Mouse (Mus musculus) 416B (cell line): ENCODE measurements around the gene Prom1.

ENCODE experiments used
- DNase-seq: peaks from one replicate; pipeline ENCODE4 v3.0.0; 2011; ENCODE audit warnings: low read depth

The Prom1 gene

DNA sequence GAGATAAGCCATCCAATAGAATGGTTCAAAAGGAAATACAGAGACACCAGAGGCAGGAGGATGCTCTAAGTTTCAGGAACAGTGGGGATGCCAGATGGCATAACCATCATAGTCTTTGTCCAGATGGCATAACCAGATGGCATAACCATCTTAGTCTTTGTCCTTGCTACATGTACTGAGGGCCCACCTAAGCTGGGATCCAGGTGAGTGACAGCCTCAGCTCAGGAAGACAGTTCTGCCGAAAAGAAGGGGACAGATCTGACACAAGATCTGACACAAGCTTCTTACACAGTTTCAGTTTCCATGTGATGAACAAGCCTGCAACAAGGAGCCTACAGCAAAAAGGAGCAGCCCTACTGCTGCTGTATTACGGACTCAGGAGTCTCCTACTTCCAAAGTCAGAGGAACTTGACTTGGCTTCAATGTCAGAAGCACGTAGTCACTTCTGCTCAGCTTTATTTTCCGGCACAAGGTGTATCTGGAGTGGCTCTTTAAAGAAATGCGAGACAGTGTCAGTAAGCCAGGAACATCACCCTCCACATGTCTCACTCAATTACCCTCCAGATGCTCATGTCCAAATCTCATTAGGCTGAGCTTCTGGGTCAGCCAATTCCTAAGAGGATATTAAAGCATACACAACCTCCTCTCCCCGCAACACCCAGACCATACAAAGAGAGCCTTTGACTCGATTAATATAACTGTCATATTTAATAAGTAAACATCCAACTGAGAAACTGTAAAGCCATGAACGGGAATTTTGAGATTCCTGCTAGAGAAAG, 21.4 kb downstream of the Prom1 start:
- no peak for DNase-seq

GRCm38 (mm10) chr5:44075432-44075831, 26.4 kb downstream of the Prom1 start:
- DNase-seq = peak; percentile 6

DNA sequence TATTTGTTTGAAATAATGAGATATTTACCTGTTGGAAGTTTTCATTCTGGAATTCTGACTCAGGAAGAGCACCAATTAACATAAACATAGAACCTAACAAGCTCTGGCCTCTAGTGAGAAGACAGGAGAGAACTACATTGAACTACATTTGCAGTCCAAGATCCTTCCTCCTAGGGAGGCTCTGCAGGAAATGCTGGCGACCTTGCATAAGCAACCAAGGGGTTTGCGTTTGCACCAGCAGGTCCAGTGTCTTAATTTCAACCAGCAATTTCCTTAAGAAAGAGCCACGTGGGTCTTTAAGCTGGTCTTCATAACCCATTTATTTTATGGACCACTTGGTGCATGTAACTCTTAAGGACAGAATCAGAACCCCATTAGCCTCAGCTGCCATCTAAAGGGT, 28.2 kb downstream of the Prom1 start:
- DNase-seq = no peak

- no peak for DNase-seq
Measured at GRCm38 (mm10) chr5:44070529-44071133, 31.2 kb downstream of the Prom1 start.

DNA sequence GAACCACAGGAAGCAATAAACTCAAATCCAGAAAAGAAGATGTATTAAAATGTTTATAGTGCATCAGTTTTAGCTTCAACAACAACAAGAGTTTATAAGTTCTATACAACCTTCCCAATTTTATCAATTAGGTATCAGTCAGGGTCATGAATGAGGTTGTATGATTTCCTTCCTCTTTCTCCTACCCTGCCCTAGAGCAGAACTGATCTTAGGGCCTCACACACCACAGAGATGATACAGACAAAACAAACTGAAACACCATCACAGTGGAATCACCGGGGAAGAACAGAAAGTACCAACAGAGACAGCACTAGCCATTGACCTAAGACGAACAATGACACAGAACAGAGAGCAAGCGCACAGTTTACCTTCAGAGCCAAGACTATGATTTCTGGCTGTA, 43.6 kb downstream of the Prom1 start:
- no peak for DNase-seq

DNA sequence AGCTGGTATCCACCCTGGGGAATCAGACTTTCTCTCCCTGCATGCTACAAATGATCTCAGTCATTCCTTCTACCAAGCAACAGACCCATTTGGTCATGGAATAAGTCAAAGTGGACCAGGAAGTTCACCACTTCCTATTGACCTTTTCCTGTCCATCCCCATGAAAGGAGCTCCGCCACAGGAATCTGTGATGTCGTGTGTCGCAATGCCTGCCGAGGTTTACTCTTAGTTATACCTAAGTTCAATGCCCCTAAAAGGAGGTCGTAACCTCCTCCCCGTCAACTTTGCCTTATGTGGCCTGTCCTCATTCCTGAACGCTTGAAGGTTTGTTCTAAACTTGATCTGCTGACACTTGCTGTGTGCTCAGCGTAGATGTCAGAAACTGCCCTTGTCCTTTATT, 51.6 kb downstream of the Prom1 start:
- DNase-seq = peak; percentile 3

DNA sequence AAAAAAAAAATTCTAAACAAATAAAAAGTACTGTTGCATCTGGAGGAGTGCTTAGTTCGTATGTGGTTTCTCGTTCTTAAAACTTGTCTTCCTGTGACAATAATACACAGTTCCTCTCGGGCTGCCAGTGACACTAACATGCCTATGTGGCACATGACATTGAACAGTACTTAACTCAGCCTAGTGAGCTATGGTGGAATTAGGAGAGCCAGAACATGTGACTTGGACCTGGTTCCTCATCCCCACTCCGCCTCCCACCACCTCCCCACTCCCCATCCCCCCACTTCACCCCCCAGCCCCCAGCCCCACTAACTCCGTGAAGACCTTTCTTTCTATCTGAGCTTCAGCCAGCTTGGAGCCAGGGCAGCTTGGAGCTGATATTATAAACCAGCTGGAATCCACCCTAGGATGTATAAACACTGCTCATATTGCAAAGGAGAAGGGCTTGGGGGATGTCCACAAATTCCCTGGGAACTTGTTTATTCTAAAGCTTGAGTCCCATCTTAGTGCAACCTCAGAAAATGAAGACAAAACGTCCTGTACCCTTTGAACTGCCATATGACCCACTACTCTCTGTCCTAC, 52.3 kb downstream of the Prom1 start:
- no peak for DNase-seq

DNA sequence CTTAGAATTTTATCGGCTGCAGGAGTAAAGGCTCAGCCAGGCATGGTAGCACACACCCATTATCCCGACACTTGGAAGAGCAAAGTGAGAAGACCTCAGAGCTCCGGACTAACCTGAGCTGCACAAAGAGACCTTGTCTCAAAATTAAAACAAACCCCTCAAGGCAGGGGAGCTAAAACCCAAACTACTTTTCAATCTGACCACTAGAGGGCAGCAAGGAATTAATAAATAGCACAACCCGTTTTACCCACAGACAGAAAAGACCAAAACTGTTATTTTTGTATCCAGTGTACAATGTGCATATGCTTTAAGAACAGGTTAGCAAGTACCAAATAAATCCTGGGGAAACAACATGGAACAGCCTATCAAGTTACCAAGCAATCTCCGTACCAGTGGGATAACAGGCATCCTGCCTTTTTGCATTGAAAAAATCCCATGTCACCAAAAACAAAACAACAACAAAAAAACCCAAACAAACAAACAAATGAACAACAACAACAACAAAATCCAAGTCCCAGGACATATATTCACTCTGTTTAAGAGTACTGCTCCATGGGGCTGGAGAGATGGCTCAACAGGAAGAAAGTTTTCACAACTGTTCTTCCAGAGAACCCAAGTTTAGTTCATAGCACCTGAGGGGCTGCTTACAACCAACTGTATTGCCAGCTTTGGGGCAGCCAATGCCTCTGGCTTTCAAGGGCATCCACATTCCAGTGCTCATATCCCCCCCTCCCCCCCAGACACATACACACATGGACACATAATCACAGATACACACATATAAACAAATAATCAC, 53.1 kb downstream of the Prom1 start:
- peak; percentile 56 for DNase-seq

- no peak for DNase-seq
Measured at GRCm38 (mm10) chr5:44041725-44042124, 60.1 kb downstream of the Prom1 start.

DNA sequence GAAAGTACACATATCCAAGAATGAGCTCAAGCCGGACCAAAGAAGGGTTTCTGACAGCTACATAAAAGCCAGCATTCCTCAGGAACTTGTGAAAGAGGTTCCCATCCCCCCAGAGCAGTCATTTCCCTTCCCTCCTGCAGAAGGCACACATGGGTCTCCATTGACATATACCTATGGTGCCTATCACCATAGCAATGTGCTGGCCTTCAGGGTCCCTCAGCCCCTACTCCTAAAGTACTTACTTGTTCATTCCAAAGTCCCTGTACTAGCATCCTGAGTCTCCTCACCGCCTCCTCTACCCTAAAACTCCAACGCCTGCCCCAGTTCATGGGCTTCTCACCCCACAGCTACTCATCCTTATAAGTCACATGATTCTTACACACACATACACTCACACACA, 60.8 kb downstream of the Prom1 start:
- no peak for DNase-seq

- no peak for DNase-seq
Measured at GRCm38 (mm10) chr5:43998295-43998989, 103.4 kb downstream of the Prom1 start.

- no peak for DNase-seq
Measured at GRCm38 (mm10) chr5:43997626-43998025, 104.2 kb downstream of the Prom1 start.

GRCm38 (mm10) chr5:43996162-43996561, 105.7 kb downstream of the Prom1 start:
- peak; percentile 31 for DNase-seq

DNA sequence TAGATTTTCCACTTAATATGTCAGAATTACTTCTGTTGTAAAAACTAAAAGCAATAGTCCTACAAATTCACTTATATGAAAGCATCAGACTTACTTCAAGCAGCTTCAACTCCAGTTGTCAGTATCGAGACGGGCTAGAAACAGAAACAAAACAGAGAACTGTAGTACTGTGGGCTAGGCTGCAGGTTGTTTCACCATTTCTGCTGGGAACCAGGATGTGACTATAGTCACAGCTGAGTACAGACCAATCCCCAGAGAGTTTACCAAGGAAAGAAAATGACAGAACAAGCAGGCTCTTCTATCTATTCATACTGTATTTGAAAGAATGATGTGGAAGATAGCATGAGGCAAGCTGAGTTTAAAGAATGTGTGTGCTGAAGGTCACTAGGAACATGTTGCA, 106.9 kb downstream of the Prom1 start:
- DNase-seq = no peak

DNA sequence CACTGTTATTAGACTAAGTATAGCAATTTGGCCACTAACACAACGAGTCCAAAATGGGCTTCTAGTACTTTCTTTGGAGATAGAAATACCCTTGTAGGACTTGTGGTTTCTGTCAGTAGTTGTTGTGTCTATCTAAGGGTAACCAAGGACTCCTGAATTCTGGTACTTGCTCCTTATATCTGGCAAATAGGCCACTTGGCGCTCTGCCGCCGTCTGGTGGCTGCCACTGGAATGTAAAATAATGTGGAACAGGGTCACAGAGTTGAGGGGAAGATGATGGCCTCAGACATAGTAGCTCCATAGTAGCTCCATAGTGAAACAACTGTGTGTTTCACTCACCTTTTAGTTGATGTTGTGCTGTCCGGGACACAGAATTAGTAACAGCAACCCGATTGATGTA, 111.5 kb downstream of the Prom1 start:
- peak; percentile 46 for DNase-seq

DNA sequence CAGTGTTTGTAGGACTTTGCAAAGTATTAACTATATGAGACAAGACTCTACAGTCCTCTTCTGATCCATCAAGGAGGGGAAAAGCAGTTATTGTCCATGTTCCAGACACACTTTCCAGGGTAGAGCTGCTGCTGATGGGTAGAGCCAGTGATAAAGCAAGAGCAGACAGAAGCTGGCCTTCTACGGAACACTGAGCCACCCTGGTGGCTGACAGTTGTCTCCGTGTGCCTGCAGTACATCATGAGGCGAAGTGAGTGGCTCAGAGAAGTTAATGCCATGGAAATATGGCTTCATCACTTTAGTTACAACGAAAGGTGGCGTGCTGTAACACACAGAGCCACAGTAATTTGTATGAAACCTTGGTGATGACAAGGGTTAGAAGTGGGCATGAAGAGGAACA, 112.8 kb downstream of the Prom1 start:
- no peak for DNase-seq

GRCm38 (mm10) chr5:43986212-43986611, 115.6 kb downstream of the Prom1 start:
- no peak for DNase-seq

DNA sequence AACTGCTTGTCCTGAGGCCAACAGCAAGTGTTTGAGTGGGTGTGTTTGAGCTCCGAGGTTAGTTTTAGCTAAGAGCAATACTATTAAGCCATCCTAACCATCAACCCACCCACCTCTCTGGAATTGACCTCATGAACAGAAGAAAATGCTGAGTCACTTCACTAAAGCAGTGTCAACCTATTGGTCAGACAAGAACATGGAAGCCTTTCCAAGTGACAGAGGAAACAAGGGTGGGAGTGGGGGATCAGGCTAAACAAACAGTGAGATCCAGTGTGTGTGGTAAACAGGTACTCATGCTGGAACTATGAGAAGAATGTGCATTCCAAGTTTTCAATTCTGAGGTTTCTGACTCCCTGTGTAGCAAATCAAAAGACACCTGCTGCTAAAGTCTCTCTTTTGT, 118.9 kb downstream of the Prom1 start:
- DNase-seq = no peak

DNA sequence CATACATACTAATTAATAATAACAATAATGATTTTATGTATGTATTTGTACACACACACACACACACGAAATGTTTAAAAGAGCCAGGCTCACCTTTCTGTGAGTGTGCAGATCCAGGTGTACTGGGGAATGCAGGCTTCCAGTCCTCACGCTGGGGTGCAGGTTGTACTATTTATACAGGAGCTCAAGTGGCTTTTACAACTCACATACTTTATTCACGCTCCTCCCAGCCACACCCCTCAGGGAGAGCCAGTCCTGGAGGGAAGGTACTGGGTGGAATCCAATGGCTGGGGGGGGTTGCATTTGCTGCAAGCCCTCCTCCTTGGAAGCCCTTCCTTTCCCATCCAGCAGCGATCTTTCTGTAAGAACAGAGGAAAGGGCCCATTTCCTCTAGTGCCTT, 120.2 kb downstream of the Prom1 start, which contains the start of gene Fgfbp1:
Gene Fgfbp1 (minus strand): TSS at position 160 of the 400 bp plus-strand sequence.
- no peak for DNase-seq

DNA sequence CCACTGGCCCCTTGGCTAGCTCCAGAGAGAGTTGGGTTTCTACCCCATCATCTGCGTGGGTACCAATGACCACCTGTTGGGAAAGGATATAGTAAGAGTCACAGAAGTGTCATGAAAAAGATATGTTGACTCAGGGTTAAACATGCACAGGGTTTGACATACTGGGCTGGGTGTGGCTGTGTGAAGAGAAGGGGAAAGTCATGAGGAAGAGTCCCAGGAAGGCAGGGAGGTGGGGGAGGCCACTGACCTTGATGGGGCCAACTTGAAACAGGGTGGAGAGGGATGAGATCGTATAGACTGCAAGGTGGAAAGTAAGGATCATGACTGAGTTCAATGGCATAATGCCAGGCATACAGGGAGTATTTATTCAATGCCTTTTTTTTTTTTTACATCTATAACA, 121.4 kb downstream of the Prom1 start:
- no peak for DNase-seq

- DNase-seq = no peak
Measured at GRCm38 (mm10) chr5:43976821-43977561, 124.8 kb downstream of the Prom1 start.
